Mouse (Mus musculus) embryonic fibroblast, embryonic 13.5 days (primary cell): ENCODE results near the gene Daam1. TPM values are rescaled to one million over a fixed set of nuclear protein-coding genes. Genes with fewer than 3 reads are reported as not detected.

Experiments
- H3K27ac ChIP-seq: 2 replicates; pipeline ENCODE4 v1.5.1; 2012; ENCODE audit warnings: low read length, control low read depth, inconsistent platforms; ENCODE audit not compliant: insufficient read depth
- H3K4me1 ChIP-seq: 2 replicates; pipeline ENCODE4 v1.6.1; 2011; ENCODE audit warnings: low read length; ENCODE audit not compliant: control insufficient read depth, insufficient read depth
- H3K4me3 ChIP-seq: 2 replicates; pipeline ENCODE4 v1.5.1; 2011; ENCODE audit warnings: mild to moderate bottlenecking, control low read depth, low read length; ENCODE audit not compliant: insufficient read depth
- CTCF ChIP-seq: IDR thresholded peaks from 2 replicates; pipeline ENCODE4 v1.5.1; 2011; ENCODE audit warnings: mild to moderate bottlenecking, control low read depth, low read length, moderate library complexity, borderline replicate concordance; ENCODE audit not compliant: insufficient read depth
- POLR2A ChIP-seq: IDR thresholded peaks from 2 replicates; pipeline ENCODE4 v1.6.1; 2011; ENCODE audit warnings: low read depth, mild to moderate bottlenecking, control low read depth, low read length, moderate library complexity
- polyA plus RNA-seq: library from polyadenylated mRNA; stranded (reverse); fragments of >200 nt; gene quantifications from 2 replicates; pipeline ENCODE4 v1.2.4, GENCODE M21; 2011; ENCODE audit warnings: low read depth; ENCODE audit not compliant: missing spikeins, insufficient read length

The Daam1 gene
- polyA plus RNA-seq, 1 experiment: 23.8 TPM

- no peak overlapping the region for H3K4me3 ChIP-seq
- no peak for TF ChIP-seq POLR2A
- TF ChIP-seq CTCF: no peak
- peak overlapping the region; percentile 88 for H3K27ac ChIP-seq
- peaks cover 34% of the 10 kb centered on the region for H3K4me1 ChIP-seq
These were observed 57.5 kb downstream of the Daam1 start for GRCm38 (mm10) chr12:71888370-71888769.

GRCm38 (mm10) chr12:71889266-71889665, 58.4 kb downstream of the Daam1 start:
- Histone ChIP-seq H3K27ac (peak overlapping the region; percentile 39), H3K4me1 (peaks cover 31% of the 10 kb centered on the region), H3K4me3 (no peak overlapping the region)
- TF ChIP-seq CTCF (no peak), POLR2A (no peak)

GRCm38 (mm10) chr12:71890282-71890681, 59.4 kb downstream of the Daam1 start:
- H3K4me3 ChIP-seq: no peak overlapping the region
- TF ChIP-seq POLR2A: no peak
- TF ChIP-seq CTCF: no peak
- peaks cover 26% of the 10 kb centered on the region for H3K4me1 ChIP-seq
- no peak overlapping the region for H3K27ac ChIP-seq

- Histone ChIP-seq H3K4me3 (no peak overlapping the region), H3K27ac (no peak overlapping the region), H3K4me1 (peaks cover 12% of the 10 kb centered on the region)
- TF ChIP-seq CTCF: no peak
- no peak for TF ChIP-seq POLR2A
These were observed 61.0 kb downstream of the Daam1 start for GRCm38 (mm10) chr12:71891729-71892355.

- peaks cover 12% of the 10 kb centered on the region for H3K4me1 ChIP-seq
- H3K27ac ChIP-seq: no peak overlapping the region
- TF ChIP-seq POLR2A: no peak
- no peak overlapping the region for H3K4me3 ChIP-seq
These were observed 62.2 kb downstream of the Daam1 start for GRCm38 (mm10) chr12:71892996-71893605.

GRCm38 (mm10) chr12:71898231-71898630, 67.4 kb downstream of the Daam1 start:
- peaks cover 19% of the 10 kb centered on the region for H3K4me1 ChIP-seq
- no peak for TF ChIP-seq CTCF
- TF ChIP-seq POLR2A: no peak
- no peak overlapping the region for H3K4me3 ChIP-seq
- H3K27ac ChIP-seq: peak overlapping the region; percentile 57

GRCm38 (mm10) chr12:71898666-71899520, 68.0 kb downstream of the Daam1 start:
- Histone ChIP-seq H3K4me3 (no peak overlapping the region), H3K27ac (peak overlapping the region; percentile 57), H3K4me1 (peaks cover 21% of the 10 kb centered on the region)
- no peak for TF ChIP-seq CTCF
- TF ChIP-seq POLR2A: no peak

GRCm38 (mm10) chr12:71899566-71899965, 68.7 kb downstream of the Daam1 start:
- no peak for TF ChIP-seq CTCF
- H3K4me3 ChIP-seq: no peak overlapping the region
- H3K4me1 ChIP-seq: peaks cover 21% of the 10 kb centered on the region
- H3K27ac ChIP-seq: peak overlapping the region; percentile 57

- TF ChIP-seq CTCF (no peak), POLR2A (no peak)
- peaks cover 21% of the 10 kb centered on the region for H3K4me1 ChIP-seq
- no peak overlapping the region for H3K4me3 ChIP-seq
- no peak overlapping the region for H3K27ac ChIP-seq
These were observed 70.3 kb downstream of the Daam1 start for GRCm38 (mm10) chr12:71901211-71901610.

- TF ChIP-seq POLR2A (no peak), CTCF (no peak)
- no peak overlapping the region for H3K27ac ChIP-seq
- H3K4me3 ChIP-seq: no peak overlapping the region
- H3K4me1 ChIP-seq: peaks cover 21% of the 10 kb centered on the region
These were observed 71.0 kb downstream of the Daam1 start for GRCm38 (mm10) chr12:71901859-71902258.
